Mouse (Mus musculus): ENCODE results near the gene Phxr2. TPM values are rescaled to one million over a fixed set of nuclear protein-coding genes. Genes with fewer than 3 reads are reported as not detected.

The Phxr2 gene
- polyA plus RNA-seq (2017; shearing (Covaris generic)) = 0.32 TPM

DNA sequence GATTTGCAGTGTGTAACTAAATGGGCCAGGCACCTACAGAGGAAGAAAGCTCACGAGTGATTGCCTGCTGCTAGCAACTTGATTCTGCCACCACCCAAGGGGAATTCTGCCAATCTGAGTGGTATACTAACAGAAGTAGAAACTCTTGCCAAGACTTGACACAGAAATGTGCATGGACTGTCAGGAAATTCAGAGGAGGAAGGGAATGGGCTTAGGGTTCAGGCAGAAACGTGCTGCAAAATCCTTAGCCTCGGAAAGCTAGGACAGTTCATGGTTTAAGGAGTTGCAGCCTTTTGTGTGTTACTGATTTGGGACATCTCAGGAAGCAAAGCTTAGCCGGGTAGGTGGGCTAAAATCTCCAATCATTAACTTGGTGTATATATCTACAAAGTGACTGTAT is at the start of gene Phxr2:
Gene Phxr2, minus strand, starts transcription at position 101 of the 400 bp plus-strand sequence.

DNA sequence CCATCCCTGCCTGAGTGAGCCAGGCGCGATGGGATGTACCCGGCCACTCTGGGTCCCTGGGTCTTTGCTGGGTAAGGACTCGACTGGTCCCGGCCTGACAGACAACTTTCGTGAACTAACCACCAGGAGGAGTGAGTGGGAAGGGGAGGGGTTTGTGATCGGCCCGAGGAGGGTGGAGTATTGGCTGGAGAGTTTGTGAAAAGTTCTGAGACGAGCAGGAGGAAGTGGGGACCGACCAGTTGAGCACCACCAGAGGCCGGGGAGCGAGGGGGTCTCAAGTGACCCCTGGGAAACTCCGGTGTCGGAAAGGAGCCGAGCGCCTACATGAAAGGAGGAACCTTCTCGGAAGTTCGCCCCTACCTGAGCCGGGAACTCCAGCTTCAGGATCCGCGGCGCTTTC is 18.2 kb downstream of the Phxr2 start, which contains the start of gene Galnt4:
Gene Galnt4, plus strand, starts transcription at position 196 of the 400 bp plus-strand sequence.

DNA sequence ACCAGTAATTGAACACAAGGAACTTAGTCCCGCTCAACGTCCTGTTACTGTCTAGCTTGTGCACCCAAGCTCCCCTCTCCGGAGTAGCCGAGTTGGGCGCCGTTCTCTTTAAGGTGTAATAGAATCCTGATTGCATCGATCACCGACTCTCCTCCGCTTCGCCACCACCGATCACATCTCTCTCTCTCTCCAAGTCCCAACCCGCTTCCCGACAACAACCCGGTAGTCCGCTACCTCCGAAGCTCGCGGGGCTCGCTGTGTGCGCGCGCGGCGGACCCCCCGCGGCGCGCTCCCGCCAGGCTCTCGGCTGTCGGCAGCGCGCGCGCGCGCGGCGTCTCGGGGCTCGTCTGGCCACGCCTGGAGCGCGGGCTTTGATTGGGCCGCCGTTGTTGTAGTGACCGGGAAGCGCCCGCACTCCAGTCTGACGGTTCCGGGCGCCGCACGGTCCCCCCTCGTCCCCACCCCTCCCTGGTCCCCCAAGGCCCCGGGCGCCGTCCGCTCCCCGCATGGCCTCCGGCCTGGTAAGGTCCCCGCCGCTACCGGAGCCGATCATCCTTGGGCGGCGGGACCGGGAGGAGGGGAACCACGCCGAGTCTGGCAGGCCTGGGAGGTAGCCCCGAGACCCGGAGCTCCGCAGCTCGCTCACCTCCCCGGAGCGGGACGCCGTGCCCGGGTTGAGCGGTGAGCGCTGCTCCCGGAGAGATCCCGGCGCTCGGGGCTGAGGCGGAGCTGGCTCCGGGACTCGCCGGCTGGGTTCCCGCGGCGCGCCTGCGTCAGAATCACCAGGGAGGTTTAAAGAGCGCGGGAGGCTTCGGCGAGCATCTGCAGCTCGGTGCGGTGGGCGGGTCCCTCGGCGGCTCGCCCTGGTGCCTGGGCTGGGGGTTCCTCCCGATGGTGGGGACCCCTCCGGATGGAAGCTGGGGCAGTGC is 19.2 kb downstream of the Phxr2 start, which contains the start of gene Poc1b:
Gene Poc1b, plus strand, starts transcription at position 334 of the 929 bp plus-strand sequence.

Other genes with a start within 250 kb of the Phxr2 start
- gene Atp2b1, start 211.9 kb downstream of the Phxr2 start, polyA plus RNA-seq (2017; shearing (Covaris generic)) = 277 TPM
- 12.4 TPM for gene Poc1b, start 19.3 kb downstream of the Phxr2 start, polyA plus RNA-seq (2017; shearing (Covaris generic))
- 3.3 TPM for gene Galnt4, start 18.2 kb downstream of the Phxr2 start, polyA plus RNA-seq (2017; shearing (Covaris generic))
- 16.2 TPM for gene Dusp6, start 136.9 kb upstream of the Phxr2 start, polyA plus RNA-seq (2017; shearing (Covaris generic))

All from effector memory CD4-positive, alpha-beta T cell, adult 5 months (primary cell).